Mouse (Mus musculus): Measurements from ENCODE around the gene Spock1. TPM values are rescaled to one million over a fixed set of nuclear protein-coding genes. Genes with fewer than 3 reads are reported as not detected.

Gene Spock1
- total and polyA plus RNA-seq, 2 experiments from 2014 or later = 64.6 to 69.4 TPM

DNA sequence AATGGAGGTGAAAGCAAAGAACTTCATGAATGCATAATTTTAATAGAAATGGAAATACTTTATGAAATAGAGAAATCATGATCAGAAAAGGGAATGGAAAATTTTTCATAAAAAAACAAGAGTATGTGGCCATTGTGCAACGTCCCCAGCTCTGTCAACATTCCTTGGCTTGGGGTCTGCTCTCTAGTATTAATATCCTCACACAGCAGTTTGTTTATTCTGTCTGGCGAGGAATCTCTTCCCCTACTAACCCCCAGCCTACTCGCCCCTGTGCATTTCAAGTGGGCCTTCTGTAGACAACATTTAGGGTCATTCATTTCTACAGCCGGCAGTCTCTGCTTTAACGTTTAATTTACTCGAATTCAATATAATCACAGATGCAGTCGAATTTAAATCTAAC, 181.5 kb downstream of the Spock1 start:
- Histone ChIP-seq H3K4me2 (ENCODE audit: low read depth) (no peak overlapping the region), H3K9ac (no peak overlapping the region), H3K27ac (ENCODE audit: low read depth, low read length) (no peak overlapping the region), H3K4me1 (ENCODE audit: insufficient read depth) (no peaks in the 10 kb centered on the region), H3K9me3 (ENCODE audit: low read length) (no peaks in the 10 kb centered on the region), H3K27me3 (ENCODE audit: insufficient read depth, low read length) (no peaks in the 10 kb centered on the region), H3K4me3 (ENCODE audit: low read depth, low read length) (no peak overlapping the region), H3K36me3 (ENCODE audit: insufficient read depth) (no peaks in the 10 kb centered on the region)
- 87% methylated on average over 7 of the region's 7 CpGs for WGBS
- no peak for TF ChIP-seq CTCF (IDR thresholded peaks at IDR 0.05; ENCODE audit: low read depth)
- no peak for DNase-seq
- ATAC-seq = no peak

- Histone ChIP-seq H3K4me3 (ENCODE audit: low read depth, low read length) (no peak overlapping the region), H3K27me3 (ENCODE audit: insufficient read depth, low read length) (no peaks in the 10 kb centered on the region), H3K4me1 (ENCODE audit: insufficient read depth) (no peaks in the 10 kb centered on the region), H3K4me2 (ENCODE audit: low read depth) (no peak overlapping the region), H3K9ac (no peak overlapping the region), H3K9me3 (ENCODE audit: low read length) (no peaks in the 10 kb centered on the region), H3K27ac (ENCODE audit: low read depth, low read length) (no peak overlapping the region), H3K36me3 (ENCODE audit: insufficient read depth) (no peaks in the 10 kb centered on the region)
- no peak for TF ChIP-seq CTCF (IDR thresholded peaks at IDR 0.05; ENCODE audit: low read depth)
- ATAC-seq (no peak), DNase-seq (no peak)
- 67% methylated on average over 17 of the region's 17 CpGs for WGBS
These were observed 185.7 kb downstream of the Spock1 start for GRCm38 (mm10) chr13:57722329-57722936.

DNA sequence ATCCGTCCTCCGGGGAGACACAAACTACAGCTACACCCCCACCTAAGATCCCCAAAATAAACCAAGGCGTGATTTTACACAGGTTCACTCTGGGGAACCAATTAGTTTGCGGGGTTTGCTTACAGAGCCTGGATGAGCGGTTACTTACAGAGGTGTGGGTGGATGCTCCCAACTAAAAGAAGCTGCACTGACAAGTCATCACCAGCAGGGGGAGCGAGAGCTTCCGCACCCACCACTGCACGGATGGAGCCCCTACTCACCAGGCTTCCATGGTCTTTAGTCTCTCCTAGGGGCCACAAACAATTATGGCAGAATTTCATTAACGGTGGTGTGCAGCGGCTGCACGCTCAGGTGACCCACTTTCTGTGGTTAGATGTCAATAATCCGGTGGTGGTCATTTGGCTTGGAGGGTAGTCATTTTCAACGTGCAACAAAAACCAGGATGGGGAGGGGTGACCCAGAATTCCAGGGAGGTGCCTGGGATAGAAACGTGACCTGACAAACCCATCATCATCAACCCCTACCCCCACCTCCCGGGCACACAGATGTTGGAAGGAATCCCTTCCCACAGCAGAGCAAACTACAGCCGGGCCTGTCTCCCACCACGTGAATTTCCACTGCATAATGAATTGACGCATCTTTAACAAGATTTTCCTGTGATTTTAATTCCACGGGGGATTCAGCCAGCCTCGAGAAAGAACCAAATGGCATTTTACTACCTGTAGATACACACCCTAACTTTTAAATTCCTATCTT, 186.4 kb downstream of the Spock1 start:
- no peak overlapping the region for H3K27ac ChIP-seq (ENCODE audit: low read depth, low read length)

DNA sequence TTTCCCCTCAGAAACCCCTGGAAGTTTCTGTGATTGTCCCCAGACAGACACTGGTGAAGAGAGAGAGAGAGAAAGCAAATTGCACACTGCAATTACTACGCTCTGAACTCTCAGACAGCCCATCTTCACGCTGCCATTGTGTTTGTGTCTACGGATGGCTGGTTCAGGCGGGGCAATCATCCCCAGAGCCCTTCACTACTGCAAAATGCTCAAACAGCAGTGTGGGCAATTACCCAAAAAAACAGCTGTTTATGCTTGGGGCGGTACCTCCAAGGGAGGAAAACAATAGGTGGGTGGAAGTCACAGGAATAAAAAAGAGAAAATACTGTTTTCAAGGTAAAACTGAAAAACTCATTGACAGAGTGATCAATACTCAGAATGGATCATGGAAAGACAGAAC, 190.0 kb downstream of the Spock1 start:
- no peaks in the 10 kb centered on the region for H3K4me1 ChIP-seq (ENCODE audit: insufficient read depth)
- no peak overlapping the region for H3K9ac ChIP-seq
- DNase-seq (no peak), ATAC-seq (no peak)
- H3K27me3 ChIP-seq (ENCODE audit: insufficient read depth, low read length) = no peaks in the 10 kb centered on the region
- TF ChIP-seq CTCF (IDR thresholded peaks at IDR 0.05; ENCODE audit: low read depth) = no peak
- no peak overlapping the region for H3K27ac ChIP-seq (ENCODE audit: low read depth, low read length)
- no peak overlapping the region for H3K4me3 ChIP-seq (ENCODE audit: low read depth, low read length)
- H3K36me3 ChIP-seq (ENCODE audit: insufficient read depth) = no peaks in the 10 kb centered on the region
- 23% methylated on average over 5 of the region's 5 CpGs for WGBS
- no peaks in the 10 kb centered on the region for H3K9me3 ChIP-seq (ENCODE audit: low read length)
- no peak overlapping the region for H3K4me2 ChIP-seq (ENCODE audit: low read depth)

More for the DNA sequence above, 186.4 kb downstream of the Spock1 start:
- Histone ChIP-seq H3K36me3 (ENCODE audit: insufficient read depth) (no peaks in the 10 kb centered on the region), H3K4me1 (ENCODE audit: insufficient read depth) (no peaks in the 10 kb centered on the region), H3K4me3 (ENCODE audit: low read depth, low read length) (no peak overlapping the region), H3K27me3 (ENCODE audit: insufficient read depth, low read length) (no peaks in the 10 kb centered on the region), H3K9ac (no peak overlapping the region), H3K9me3 (ENCODE audit: low read length) (no peaks in the 10 kb centered on the region), H3K4me2 (ENCODE audit: low read depth) (no peak overlapping the region)
- DNase-seq (peak; percentile 32), ATAC-seq (peak; percentile 47; the same call in 1 of the 2 replicates)
- whole genome bisulfite sequencing = 59% methylated on average over 20 of the region's 20 CpGs
- TF ChIP-seq CTCF (IDR thresholded peaks at IDR 0.05; ENCODE audit: low read depth) = peak; percentile 68

DNA sequence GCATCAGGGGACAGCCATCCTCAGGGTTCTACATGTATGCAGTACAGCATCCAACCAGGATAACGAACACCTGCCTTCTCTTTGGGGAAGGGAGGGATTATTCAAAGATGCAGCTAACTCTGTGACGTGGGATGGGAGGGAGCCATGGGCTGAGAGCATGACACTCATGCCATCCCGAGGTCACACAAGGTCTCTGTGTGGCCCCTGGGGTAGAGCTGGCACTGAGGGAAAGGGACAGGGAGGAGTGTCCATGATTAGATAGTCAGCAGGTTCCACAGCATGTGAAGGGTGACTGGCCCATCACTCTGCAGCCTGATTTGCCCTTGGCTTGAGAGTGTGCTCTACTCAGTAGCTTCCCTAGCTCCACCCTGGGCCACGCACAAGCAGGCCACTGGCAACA, 195.2 kb downstream of the Spock1 start:
- no peak overlapping the region for H3K27ac ChIP-seq (ENCODE audit: low read depth, low read length)
- no peaks in the 10 kb centered on the region for H3K36me3 ChIP-seq (ENCODE audit: insufficient read depth)
- no peak overlapping the region for H3K4me2 ChIP-seq (ENCODE audit: low read depth)
- TF ChIP-seq CTCF (IDR thresholded peaks at IDR 0.05; ENCODE audit: low read depth) = no peak
- no peaks in the 10 kb centered on the region for H3K27me3 ChIP-seq (ENCODE audit: insufficient read depth, low read length)
- no peaks in the 10 kb centered on the region for H3K4me1 ChIP-seq (ENCODE audit: insufficient read depth)
- WGBS = 87% methylated on average over 4 of the region's 4 CpGs
- H3K9me3 ChIP-seq (ENCODE audit: low read length) = no peaks in the 10 kb centered on the region
- DNase-seq (no peak), ATAC-seq (no peak)
- no peak overlapping the region for H3K9ac ChIP-seq
- H3K4me3 ChIP-seq (ENCODE audit: low read depth, low read length) = no peak overlapping the region

GRCm38 (mm10) chr13:57708425-57708824, 199.7 kb downstream of the Spock1 start:
- H3K4me2 ChIP-seq (ENCODE audit: low read depth) = no peak overlapping the region
- H3K9me3 ChIP-seq (ENCODE audit: low read length) = no peaks in the 10 kb centered on the region
- no peaks in the 10 kb centered on the region for H3K4me1 ChIP-seq (ENCODE audit: insufficient read depth)
- H3K4me3 ChIP-seq (ENCODE audit: low read depth, low read length) = no peak overlapping the region
- H3K36me3 ChIP-seq (ENCODE audit: insufficient read depth) = no peaks in the 10 kb centered on the region
- no peak overlapping the region for H3K9ac ChIP-seq
- no peak overlapping the region for H3K27ac ChIP-seq (ENCODE audit: low read depth, low read length)
- ATAC-seq (no peak), DNase-seq (no peak)
- no peak for TF ChIP-seq CTCF (IDR thresholded peaks at IDR 0.05; ENCODE audit: low read depth)
- H3K27me3 ChIP-seq (ENCODE audit: insufficient read depth, low read length) = no peaks in the 10 kb centered on the region

GRCm38 (mm10) chr13:57702966-57703365, 205.2 kb downstream of the Spock1 start:
- no peak overlapping the region for H3K27ac ChIP-seq (ENCODE audit: low read depth, low read length)
- no peaks in the 10 kb centered on the region for H3K36me3 ChIP-seq (ENCODE audit: insufficient read depth)
- H3K4me3 ChIP-seq (ENCODE audit: low read depth, low read length) = no peak overlapping the region
- ATAC-seq (no peak), DNase-seq (no peak)
- H3K27me3 ChIP-seq (ENCODE audit: insufficient read depth, low read length) = no peaks in the 10 kb centered on the region
- H3K9ac ChIP-seq = no peak overlapping the region
- WGBS = 88% methylated on average over 2 of the region's 2 CpGs
- H3K9me3 ChIP-seq (ENCODE audit: low read length) = no peaks in the 10 kb centered on the region
- no peak for TF ChIP-seq CTCF (IDR thresholded peaks at IDR 0.05; ENCODE audit: low read depth)
- no peak overlapping the region for H3K4me2 ChIP-seq (ENCODE audit: low read depth)
- no peaks in the 10 kb centered on the region for H3K4me1 ChIP-seq (ENCODE audit: insufficient read depth)
